In the genomic region with DNA sequence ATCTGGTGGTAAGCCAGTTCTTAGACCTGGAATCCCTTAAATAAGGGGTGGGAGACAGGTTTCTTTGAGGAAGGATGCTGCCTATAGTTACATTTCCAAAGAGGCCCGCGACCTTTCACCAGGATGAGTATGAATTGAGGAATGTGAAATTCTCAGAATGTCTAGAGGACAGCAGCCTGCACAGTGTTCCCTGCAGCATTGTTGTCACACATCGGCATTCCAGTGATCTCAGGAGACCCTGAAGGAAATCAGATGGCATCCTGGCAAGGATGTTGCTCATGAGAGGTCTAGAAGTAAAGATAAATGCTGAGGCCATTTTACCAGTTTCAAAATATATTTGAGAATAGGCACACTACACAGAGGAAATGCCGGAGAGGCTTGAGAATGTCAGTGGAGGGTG, we compare ENCODE assay signal across 20 mouse cellular contexts.
"Had no signal": no experiment of that assay in that cellular context is flagged by ENCODE, and none has a peak within 500 bp of the region (broad histone marks: within the 10 kb centered on the region; RNA-seq: fewer than 3 reads in every experiment).

No protein-coding gene starts in this region.

- ATAC-seq: midbrain, embryonic 16.5 days had no signal

- H3K4me1 ChIP-seq: midbrain, embryonic 12.5 days had no signal

- H3K27me3 ChIP-seq: liver, embryonic 15.5 days; midbrain, embryonic 12.5 days; neural tube, embryonic 13.5 days; neural tube, embryonic 15.5 days had no signal

- H3K36me3 ChIP-seq: liver, embryonic 15.5 days; midbrain, embryonic 10.5 days; midbrain, embryonic 12.5 days; neural tube, embryonic 13.5 days; neural tube, embryonic 15.5 days had no signal

- H3K4me2 ChIP-seq: liver, embryonic 15.5 days; lung, embryonic 14.5 days; midbrain, embryonic 12.5 days; neural tube, embryonic 13.5 days; neural tube, embryonic 15.5 days had no signal

- H3K27ac ChIP-seq: liver, embryonic 15.5 days; midbrain, embryonic 10.5 days; midbrain, embryonic 12.5 days; neural tube, embryonic 13.5 days; neural tube, embryonic 15.5 days had no signal

- DNase-seq: lung, adult 18-20 months; lung, embryonic 14.5 days; lung, postnatal 14 days; lung, postnatal 36 days; midbrain, embryonic 14.5 days; retina, postnatal 1 day; right cerebral cortex, adult 18-20 months; right cerebral cortex, postnatal 25 days; right cerebral cortex, postnatal 4 days; spleen, adult 18-20 months; thymus, adult 18-20 months; thymus, postnatal 14 days; thymus, postnatal 36 days had no signal

- H3K9ac ChIP-seq: liver, embryonic 15.5 days; lung, embryonic 14.5 days; midbrain, embryonic 12.5 days; neural tube, embryonic 13.5 days; neural tube, embryonic 15.5 days had no signal

- H3K9me3 ChIP-seq: liver, embryonic 15.5 days; midbrain, embryonic 10.5 days; midbrain, embryonic 12.5 days; neural tube, embryonic 13.5 days; neural tube, embryonic 15.5 days had no signal

- H3K4me3 ChIP-seq: liver, embryonic 15.5 days; midbrain, embryonic 10.5 days; midbrain, embryonic 12.5 days; myocyte; neural tube, embryonic 13.5 days; neural tube, embryonic 15.5 days had no signal
